Mouse (Mus musculus) liver, adult 2 months (tissue): ENCODE results near the gene Ccn1.

Experiments
- CTCF ChIP-seq: fragments of 200-500 bp; IDR thresholded peaks from 2 replicates; pipeline ENCODE4 v1.5.1; 2011; ENCODE audit warnings: low read depth, low read length, control low read depth
- POLR2A ChIP-seq: fragments of 200-500 bp; IDR thresholded peaks from 2 replicates; pipeline ENCODE4 v1.6.1; 2011; ENCODE audit warnings: low read length, control low read depth; ENCODE audit not compliant: insufficient read depth; ENCODE audit errors: extremely low read depth

- TF ChIP-seq POLR2A (no peak), CTCF (no peak)
Measured at GRCm38 (mm10) chr3:145600801-145601200, 49.0 kb downstream of the Ccn1 start.
